Mouse (Mus musculus): Measurements from ENCODE around the gene Mucl3. TPM values are rescaled to one million over a fixed set of nuclear protein-coding genes. Genes with fewer than 3 reads are reported as not detected.

The Mucl3 gene
- total RNA-seq, 2 experiments from 2014 or later = not detected

Other genes with a start within 250 kb of the Mucl3 start
- gene H2-Q6, start 218.8 kb downstream of the Mucl3 start, total RNA-seq (2021) = under 1 TPM in 1 of 2 experiments, not detected in 1; 0.52 TPM
- under 1 TPM; 0.36 to 0.37 TPM for gene H2-Q7, start 204.5 kb downstream of the Mucl3 start, total RNA-seq (2021)
- under 1 TPM in 1 of 2 experiments, not detected in 1; 0.27 TPM for gene H2-Q10, start 173.6 kb downstream of the Mucl3 start, total RNA-seq (2021)
- not detected for gene Pou5f1, start 137.7 kb downstream of the Mucl3 start, total RNA-seq (2021)
- gene Tcf19, start 126.9 kb downstream of the Mucl3 start, total RNA-seq (2021) = 10 to 100 TPM in 1 of 2 experiments, 1 to 10 TPM in 1; 9.0 to 13.4 TPM
- gene Cchcr1, start 126.6 kb downstream of the Mucl3 start, total RNA-seq (2021) = 10 to 100 TPM; 10.1 to 15.2 TPM
- gene Psors1c2, start 110.5 kb downstream of the Mucl3 start, total RNA-seq (2021) = 1 to 10 TPM in 1 of 2 experiments, under 1 TPM in 1; 0.79 to 2.5 TPM
- 1 to 10 TPM; 1.4 to 1.6 TPM for gene Cdsn, start 91.6 kb downstream of the Mucl3 start, total RNA-seq (2021)
- gene 2300002M23Rik, start 76.2 kb downstream of the Mucl3 start, total RNA-seq (2021) = not detected
- not detected for gene Sfta2, start 42.1 kb downstream of the Mucl3 start, total RNA-seq (2021)
- not detected for gene Gm9573, start 17.1 kb downstream of the Mucl3 start, total RNA-seq (2021)
- 10 to 100 TPM; 30.1 to 40.0 TPM for gene Vars2, start 23.9 kb upstream of the Mucl3 start, total RNA-seq (2021)
- gene Gtf2h4, start 30.0 kb upstream of the Mucl3 start, total RNA-seq (2021) = 10 to 100 TPM; 26.8 to 29.9 TPM
- 10 to 100 TPM; 52.5 to 69.9 TPM for gene Ddr1, start 60.9 kb upstream of the Mucl3 start, total RNA-seq (2021)
- gene Ier3, start 178.0 kb upstream of the Mucl3 start, total RNA-seq (2021) = 10 to 100 TPM; 10.6 to 13.6 TPM
- gene Flot1, start 179.5 kb upstream of the Mucl3 start, total RNA-seq (2021) = 100 to 1,000 TPM; 146 to 149 TPM
- 100 to 1,000 TPM; 441 to 478 TPM for gene Tubb5, start 194.6 kb upstream of the Mucl3 start, total RNA-seq (2021)
- 10 to 100 TPM; 16.5 to 16.9 TPM for gene Mdc1, start 197.8 kb upstream of the Mucl3 start, total RNA-seq (2021)
- 1 to 10 TPM; 2.3 to 3.1 TPM for gene Nrm, start 217.6 kb upstream of the Mucl3 start, total RNA-seq (2021)
- gene Ppp1r18, start 221.9 kb upstream of the Mucl3 start, total RNA-seq (2021) = 1 to 10 TPM; 9.2 to 9.3 TPM
- 10 to 100 TPM; 26.0 to 32.0 TPM for gene Dhx16, start 236.1 kb upstream of the Mucl3 start, total RNA-seq (2021)